Mouse (Mus musculus) myocyte (in vitro differentiated cells): ENCODE measurements around the gene Acadm. TPM values are rescaled to one million over a fixed set of nuclear protein-coding genes. Genes with fewer than 3 reads are reported as not detected.

ENCODE experiments used
- H3K27me3 ChIP-seq: one replicate; pipeline ENCODE4 v1.6.1; 2011; ENCODE audit not compliant: control insufficient read depth, insufficient read depth, insufficient read length
- H3K36me3 ChIP-seq: one replicate; pipeline ENCODE4 v1.6.1; 2011; ENCODE audit not compliant: control insufficient read depth, insufficient read depth
- H3K4me2 ChIP-seq: one replicate; pipeline ENCODE4 v1.6.1; 2011; ENCODE audit warnings: low read depth, control low read depth
- H3K4me3 ChIP-seq: one replicate; pipeline ENCODE4 v1.5.1; 2011; ENCODE audit warnings: mild to moderate bottlenecking, control low read depth, moderate library complexity
- H3K79me2 ChIP-seq: one replicate; pipeline ENCODE4 v1.6.1; 2011; ENCODE audit not compliant: control insufficient read depth, insufficient read depth
- H3ac ChIP-seq: one replicate; pipeline ENCODE4 v1.6.1; 2011; ENCODE audit not compliant: control insufficient read depth, insufficient read length
- CEBPB ChIP-seq: IDR thresholded peaks from 2 replicates; pipeline ENCODE4 v1.6.1; 2011; ENCODE audit warnings: mild to moderate bottlenecking, moderate library complexity; ENCODE audit not compliant: poor library complexity, insufficient read depth, severe bottlenecking
- E2F4 ChIP-seq: IDR thresholded peaks from one replicate; pipeline ENCODE4 v1.6.1; 2011; ENCODE audit warnings: mild to moderate bottlenecking, control low read depth, moderate library complexity; ENCODE audit not compliant: insufficient read depth
- MAX ChIP-seq: IDR thresholded peaks from one replicate; pipeline ENCODE4 v1.6.1; 2011; ENCODE audit warnings: low read depth, mild to moderate bottlenecking, control low read depth
- MYOD1 ChIP-seq, 3 experiments: IDR thresholded peaks; one replicate each; pipeline ENCODE4 v1.6.1; 2011; ENCODE audit warnings: control low read depth in 2 of 3, low read depth in 2 of 3, mild to moderate bottlenecking in 2 of 3, moderate library complexity in 1 of 3; ENCODE audit not compliant: insufficient read length in 2 of 3, control insufficient read depth in 1 of 3
- MYOG ChIP-seq, 3 experiments: IDR thresholded peaks; one replicate each; pipeline ENCODE4 v1.6.1; 2011; ENCODE audit warnings: control low read depth in 2 of 3, low read depth in 2 of 3, mild to moderate bottlenecking in 2 of 3; ENCODE audit not compliant: insufficient read length in 2 of 3, control insufficient read depth in 1 of 3, insufficient read depth in 1 of 3
- POLR2A ChIP-seq: IDR thresholded peaks from one replicate; pipeline ENCODE4 v1.6.1; 2011; ENCODE audit warnings: low read depth, mild to moderate bottlenecking, control low read depth, moderate library complexity; ENCODE audit not compliant: insufficient read length
- POLR2AphosphoS2 ChIP-seq: IDR thresholded peaks from one replicate; pipeline ENCODE4 v1.6.1; 2011; ENCODE audit warnings: low read depth, control low read depth; ENCODE audit not compliant: insufficient read length
- REST ChIP-seq: IDR thresholded peaks from one replicate; pipeline ENCODE4 v1.6.1; 2011; ENCODE audit warnings: mild to moderate bottlenecking, control low read depth, moderate library complexity; ENCODE audit not compliant: insufficient read depth, insufficient read length
- SRF ChIP-seq: IDR thresholded peaks from one replicate; pipeline ENCODE4 v1.6.1; 2011; ENCODE audit warnings: low read depth; ENCODE audit not compliant: control insufficient read depth, insufficient read length
- TCF12 ChIP-seq: IDR thresholded peaks from one replicate; pipeline ENCODE4 v1.6.1; 2011; ENCODE audit warnings: mild to moderate bottlenecking, control low read depth; ENCODE audit not compliant: poor library complexity, insufficient read depth, severe bottlenecking
- TCF3 ChIP-seq: IDR thresholded peaks from one replicate; pipeline ENCODE4 v1.6.1; 2011; ENCODE audit warnings: low read depth, control low read depth; ENCODE audit not compliant: insufficient read length
- USF1 ChIP-seq: IDR thresholded peaks from one replicate; pipeline ENCODE4 v1.6.1; 2011; ENCODE audit warnings: low read depth, mild to moderate bottlenecking, control low read depth, moderate library complexity
- polyA plus RNA-seq: library from polyadenylated mRNA; unstranded; fragments of >200 nt; fragmentation: generic; extraction: Trizol; gene quantifications from one replicate; pipeline ENCODE4 v1.2.1, GENCODE M21; 2012; ENCODE audit warnings: missing spikeins

Gene Acadm
- polyA plus RNA-seq, 1 experiment, result 36.8 TPM

DNA sequence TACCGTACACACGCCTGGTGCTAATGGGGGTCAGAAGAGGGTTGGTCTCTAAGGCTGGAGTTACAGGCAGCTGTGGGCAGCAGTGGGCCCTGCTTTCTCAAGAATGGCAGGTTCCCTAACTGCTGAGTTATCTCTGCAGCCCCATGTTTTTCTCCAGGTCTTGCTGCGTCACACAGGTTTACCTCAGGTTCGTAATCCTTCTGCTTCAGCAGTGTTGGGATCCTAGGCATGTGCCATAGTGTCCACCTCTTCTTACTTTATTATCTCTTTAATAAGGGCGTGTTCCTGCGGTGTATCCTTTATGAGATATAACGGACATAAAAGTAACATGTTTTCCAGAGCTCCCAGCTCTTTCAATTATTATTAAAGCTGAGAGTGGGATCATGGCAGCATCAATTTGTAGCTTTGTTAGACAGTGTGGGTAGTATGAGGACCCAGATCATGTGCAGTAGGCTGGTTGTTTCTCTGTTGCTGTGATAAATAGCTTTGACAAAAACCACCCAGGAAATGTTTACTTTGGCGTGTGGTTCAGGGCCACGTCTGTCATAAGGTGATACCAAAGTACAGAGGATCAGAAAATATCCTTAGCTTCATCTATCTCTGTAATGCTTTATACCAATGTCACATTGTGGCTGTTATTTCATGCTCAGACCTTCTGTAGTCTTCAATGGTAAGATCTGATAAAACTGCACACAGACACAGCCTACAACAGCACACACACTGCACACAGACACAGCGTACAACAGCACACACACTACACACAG, 23.1 kb downstream of the Acadm start:
- H3K79me2 ChIP-seq, result no peaks in the 10 kb centered on the region
- no peak overlapping the region for H3K4me2 ChIP-seq
- no peaks in the 10 kb centered on the region for H3K27me3 ChIP-seq
- H3ac ChIP-seq, result no peak overlapping the region
- peaks cover 8% of the 10 kb centered on the region for H3K36me3 ChIP-seq
- H3K4me3 ChIP-seq, result no peak overlapping the region
- no peak for TF ChIP-seq MAX
- no peak for TF ChIP-seq E2F4
- no peak for TF ChIP-seq POLR2AphosphoS2
- no peak for TF ChIP-seq SRF
- no peak for TF ChIP-seq TCF3
- TF ChIP-seq MYOD1 (IDR thresholded peaks at IDR 0.05; ENCODE audit: control insufficient read depth in 1 of 3, insufficient read length in 2 of 3, low read depth in 2 of 3), result no peak
- TF ChIP-seq REST, result no peak
- TF ChIP-seq TCF12, result no peak
- TF ChIP-seq CEBPB, result no peak

GRCm38 (mm10) chr3:153917200-153917599, 27.2 kb downstream of the Acadm start:
- H3K4me3 ChIP-seq, result no peak overlapping the region
- no peaks in the 10 kb centered on the region for H3K36me3 ChIP-seq
- no peak overlapping the region for H3ac ChIP-seq
- peaks cover 4% of the 10 kb centered on the region for H3K79me2 ChIP-seq
- H3K27me3 ChIP-seq, result no peaks in the 10 kb centered on the region
- H3K4me2 ChIP-seq, result no peak overlapping the region
- TF ChIP-seq CEBPB, result no peak
- TF ChIP-seq MYOG (IDR thresholded peaks at IDR 0.05; ENCODE audit: control insufficient read depth in 1 of 3, insufficient read depth in 1 of 3, insufficient read length in 2 of 3, low read depth in 2 of 3), result no peak
- TF ChIP-seq TCF3, result no peak
- no peak for TF ChIP-seq MYOD1 (IDR thresholded peaks at IDR 0.05; ENCODE audit: control insufficient read depth in 1 of 3, insufficient read length in 2 of 3, low read depth in 2 of 3)
- no peak for TF ChIP-seq REST
- TF ChIP-seq USF1, result no peak
- TF ChIP-seq POLR2A, result no peak
- TF ChIP-seq MAX, result no peak

DNA sequence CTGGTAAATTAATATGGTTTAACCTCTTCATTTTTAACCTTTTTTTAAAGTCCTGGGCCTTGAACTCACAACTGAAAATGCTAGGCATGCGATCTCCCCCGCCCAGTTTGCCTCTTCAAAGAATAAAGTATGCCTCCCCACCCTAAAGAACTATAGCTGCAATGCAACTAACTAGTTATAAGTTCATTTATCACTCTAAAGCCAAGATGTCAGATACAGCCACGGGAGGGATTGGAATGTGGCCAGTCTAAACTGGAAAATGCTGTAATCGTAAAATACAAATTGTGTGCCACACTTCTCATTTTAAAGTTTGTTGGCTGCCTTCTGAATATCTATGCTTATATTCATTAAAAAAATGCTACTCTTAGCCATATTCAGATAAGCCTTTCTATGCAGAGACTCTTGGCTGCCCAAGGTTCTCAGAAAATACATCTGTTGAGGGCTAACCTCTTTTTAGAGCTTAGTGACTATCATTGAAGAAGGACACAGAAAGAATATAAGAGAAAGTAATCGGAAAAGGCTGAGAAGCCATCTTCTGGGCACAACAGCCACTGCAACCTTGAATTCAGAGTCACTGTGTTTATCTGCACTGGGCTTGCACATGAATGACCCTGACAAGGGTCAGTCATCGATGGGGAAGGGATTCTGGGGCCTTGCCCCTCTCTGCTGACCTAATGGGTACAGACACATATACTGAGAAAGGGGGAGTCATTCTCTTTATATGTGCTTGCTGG, 30.8 kb downstream of the Acadm start:
- Histone ChIP-seq H3K79me2 (peaks cover 40% of the 10 kb centered on the region), H3K4me3 (peak overlapping the region; percentile 80), H3ac (no peak overlapping the region), H3K4me2 (peak overlapping the region; percentile 87), H3K27me3 (no peaks in the 10 kb centered on the region), H3K36me3 (peaks cover 25% of the 10 kb centered on the region)
- TF ChIP-seq MYOG (IDR thresholded peaks at IDR 0.05; ENCODE audit: control insufficient read depth in 1 of 3, insufficient read depth in 1 of 3, insufficient read length in 2 of 3, low read depth in 2 of 3) (no peak), E2F4 (no peak), CEBPB (no peak), TCF12 (no peak), POLR2A (no peak), USF1 (no peak), SRF (no peak)

DNA sequence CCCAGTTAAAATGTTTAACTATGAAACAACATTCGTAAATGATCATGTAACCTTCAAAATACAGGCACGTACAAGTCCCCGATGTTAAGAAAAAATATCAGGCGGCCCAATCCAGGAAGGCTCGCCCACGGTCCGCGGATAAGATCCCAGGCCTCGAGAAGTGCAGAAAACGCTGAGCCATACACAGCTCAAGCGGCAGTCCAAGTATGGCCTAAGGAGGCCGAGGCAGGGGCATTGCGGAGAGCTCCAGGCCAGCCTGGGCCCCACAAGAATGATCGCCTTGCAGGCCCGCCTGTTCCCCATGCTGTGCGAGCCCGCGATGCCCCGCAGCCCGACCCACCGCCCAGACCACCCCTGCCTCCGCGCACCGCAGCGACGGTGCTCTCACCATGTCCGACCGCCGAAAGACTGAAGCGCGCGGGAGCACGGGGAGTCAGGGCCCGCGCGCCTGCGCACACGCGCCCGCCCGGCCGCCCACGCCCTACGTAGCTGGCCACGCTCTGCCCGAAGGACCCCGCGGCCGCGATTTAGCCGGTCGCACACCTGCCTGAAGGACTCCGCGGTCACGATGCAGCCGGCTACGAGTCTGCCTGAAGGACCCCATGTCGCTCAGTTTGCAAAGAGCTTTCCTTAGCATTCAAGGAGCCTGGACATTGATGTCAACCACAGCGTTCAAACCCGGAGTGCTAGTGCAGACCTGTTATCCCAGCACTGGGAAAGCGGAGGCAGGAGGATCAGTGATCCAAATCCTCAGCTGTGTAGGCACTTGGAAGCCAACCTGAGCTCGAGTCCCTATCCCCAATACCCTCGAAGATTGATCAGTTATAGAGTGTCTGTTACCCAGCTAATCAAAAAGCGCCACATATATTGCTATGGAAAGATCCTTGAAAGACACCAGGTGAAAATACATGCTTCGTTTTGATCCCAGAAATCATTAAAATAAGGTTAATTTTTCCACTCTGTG, 31.6 kb downstream of the Acadm start, which contains the start of gene Rabggtb:
Rabggtb (minus strand) TSS at position 464 of the 964 bp plus-strand sequence.
- Histone ChIP-seq H3K36me3 (peaks cover 33% of the 10 kb centered on the region), H3K27me3 (no peaks in the 10 kb centered on the region), H3ac (peak within 1 kb of the TSS; percentile 93), H3K79me2 (peaks cover 48% of the 10 kb centered on the region), H3K4me3 (peak within 1 kb of the TSS; percentile 80), H3K4me2 (peak within 1 kb of the TSS; percentile 91)
- TF ChIP-seq TCF12 (no peak), REST (peak; percentile 59), TCF3 (peak; percentile 2), POLR2A (peak; percentile 100), MYOD1 (IDR thresholded peaks at IDR 0.05; ENCODE audit: control insufficient read depth in 1 of 3, insufficient read length in 2 of 3, low read depth in 2 of 3) (peak in 2 of 3 experiments; percentile 25 to 35), USF1 (no peak), E2F4 (peak; percentile 60), POLR2AphosphoS2 (peak; percentile 97), CEBPB (no peak), SRF (peak; percentile 66), MAX (peak; percentile 96), MYOG (IDR thresholded peaks at IDR 0.05; ENCODE audit: control insufficient read depth in 1 of 3, insufficient read depth in 1 of 3, insufficient read length in 2 of 3, low read depth in 2 of 3) (peak in 1 of 3 experiments; percentile 51)
